Mouse (Mus musculus) stomach, embryonic 14.5 days (tissue): ENCODE measurements at regions not wholly inside any gene's neighbourhood (a gene's known extent, or its start where the extent isn't known, plus 50 kb on each side); places are given as distances from the start of the nearest gene placed in this dataset.
A peak's percentile ranks its signal among the peaks of the same experiment; 100 is the strongest.
"Not testable (repeated sequence)": the region's sequence is repeated elsewhere in the genome, so short reads cannot be mapped to it uniquely, and the experiment has no call there.

Source experiments
- ATAC-seq: fragments of 200-750 bp; cut with Nextera tagmentation; 2 replicates; pipeline ENCODE4 v1.8.0; 2017; ENCODE audit warnings: low read depth, moderate TSS enrichment; ENCODE audit not compliant: insufficient number of reproducible peaks, insufficient read depth, low FRiP score
- H3K27ac ChIP-seq: fragments of 300-500 bp; sonication (generic); 2 replicates; pipeline ENCODE4 v1.5.1; 2014; ENCODE audit warnings: mild to moderate bottlenecking, low read length, moderate library complexity, mixed read lengths
- H3K27me3 ChIP-seq: fragments of 300-500 bp; sonication (generic); 2 replicates; pipeline ENCODE4 v1.6.1; 2014; ENCODE audit warnings: low read length, control low read depth, mixed read lengths; ENCODE audit not compliant: control insufficient read depth, insufficient read depth
- H3K36me3 ChIP-seq: fragments of 300-500 bp; sonication (generic); 2 replicates; pipeline ENCODE4 v1.6.1; 2014; ENCODE audit warnings: mild to moderate bottlenecking, control low read depth, low read length, moderate library complexity, mixed read lengths; ENCODE audit not compliant: control insufficient read depth, insufficient read depth
- H3K4me1 ChIP-seq: fragments of 300-500 bp; sonication (generic); 2 replicates; pipeline ENCODE4 v1.6.1; 2014; ENCODE audit warnings: low read length, control low read depth, mixed read lengths; ENCODE audit not compliant: control insufficient read depth, insufficient read depth
- H3K4me2 ChIP-seq: fragments of 300-500 bp; sonication (generic); replicated peaks from 2 replicates; pipeline ENCODE4 v1.6.1; 2014; ENCODE audit warnings: low read depth, low read length, control low read depth
- H3K4me3 ChIP-seq: fragments of 300-500 bp; sonication (generic); 2 replicates; pipeline ENCODE4 v1.5.1; 2014; ENCODE audit warnings: low read depth, low read length, control low read depth
- H3K9ac ChIP-seq: fragments of 300-500 bp; sonication (generic); replicated peaks from 2 replicates; pipeline ENCODE4 v1.6.1; 2014; ENCODE audit warnings: low read depth, mild to moderate bottlenecking, control low read depth, low read length, moderate library complexity, mixed read lengths
- H3K9me3 ChIP-seq: fragments of 300-500 bp; sonication (generic); 2 replicates; pipeline ENCODE4 v1.6.1; 2016; ENCODE audit warnings: low read depth, low read length, control low read depth; ENCODE audit not compliant: control insufficient read depth
- WGBS: fragments of 180-500 bp; shearing (Covaris S2); extraction: QIAGEN DNeasy Blood & Tissue Kit; methylation state at CpG from one replicate; pipeline ENCODE4 v1.1.7; 2014; 5-methylcytosine and 5-hydroxymethylcytosine counted together

- Histone ChIP-seq H3K4me2 (no peak overlapping the region), H3K27me3 (no peaks in the 10 kb centered on the region), H3K27ac (no peak overlapping the region), H3K4me1 (no peaks in the 10 kb centered on the region), H3K4me3 (no peak overlapping the region), H3K36me3 (no peaks in the 10 kb centered on the region), H3K9ac (no peak overlapping the region), H3K9me3 (no peaks in the 10 kb centered on the region)
- no peak for ATAC-seq
- WGBS, result 80% methylated on average over 7 of the region's 7 CpGs
These were observed 59.6 kb downstream of the Fasl start for GRCm38 (mm10) chr1:161728546-161729206.

GRCm38 (mm10) chr1:161727357-161727756 is 60.9 kb downstream of the Fasl start:
- not testable (repeated sequence) for H3K36me3 ChIP-seq, H3K9ac ChIP-seq, H3K9me3 ChIP-seq, H3K4me1 ChIP-seq, H3K4me3 ChIP-seq, H3K27me3 ChIP-seq, H3K4me2 ChIP-seq, H3K27ac ChIP-seq
- WGBS, result 84% methylated on average over 11 of the region's 27 CpGs
- 0 out of 2 replicates have a peak, but pooled peaks have one; percentile 49 for ATAC-seq

GRCm38 (mm10) chr1:161726098-161726497 is 62.2 kb downstream of the Fasl start:
- not testable (repeated sequence) for H3K4me3 ChIP-seq, H3K36me3 ChIP-seq, H3K9ac ChIP-seq, H3K4me1 ChIP-seq, H3K27me3 ChIP-seq, H3K9me3 ChIP-seq, H3K27ac ChIP-seq, H3K4me2 ChIP-seq, ATAC-seq
- 100% methylated on average over 1 of the region's 10 CpGs for WGBS

- no peak overlapping the region for H3K4me2 ChIP-seq
- no peak overlapping the region for H3K9ac ChIP-seq
- WGBS, result 66% methylated on average over 3 of the region's 3 CpGs
- no peak overlapping the region for H3K4me3 ChIP-seq
- no peaks in the 10 kb centered on the region for H3K36me3 ChIP-seq
- H3K4me1 ChIP-seq, result peaks cover 6% of the 10 kb centered on the region
- no peaks in the 10 kb centered on the region for H3K9me3 ChIP-seq
- no peaks in the 10 kb centered on the region for H3K27me3 ChIP-seq
- ATAC-seq, result no peak
- no peak overlapping the region for H3K27ac ChIP-seq
These were observed 68.4 kb downstream of the Fasl start for GRCm38 (mm10) chr1:161719876-161720275.

GRCm38 (mm10) chr1:161718254-161718653 is 70.0 kb downstream of the Fasl start:
- H3K36me3 ChIP-seq, result no peaks in the 10 kb centered on the region

GRCm38 (mm10) chr1:161712918-161713317 is 75.4 kb downstream of the Fasl start:
- Histone ChIP-seq H3K4me3 (no peak overlapping the region), H3K4me2 (0 out of 2 replicates have a peak overlapping the region, but pooled peaks have one; percentile 17), H3K36me3 (no peaks in the 10 kb centered on the region), H3K4me1 (peaks cover 10% of the 10 kb centered on the region; the same call in 1 of the 2 replicates), H3K9me3 (no peaks in the 10 kb centered on the region), H3K9ac (no peak overlapping the region), H3K27ac (no peak overlapping the region), H3K27me3 (no peaks in the 10 kb centered on the region)
- WGBS, result 40% methylated on average over 10 of the region's 10 CpGs
- 0 out of 2 replicates have a peak, but pooled peaks have one; percentile 28 for ATAC-seq

More at GRCm38 (mm10) chr1:161718254-161718653, 70.0 kb downstream of the Fasl start:
- no peak overlapping the region for H3K9ac ChIP-seq
- no peaks in the 10 kb centered on the region for H3K9me3 ChIP-seq
- H3K27me3 ChIP-seq, result no peaks in the 10 kb centered on the region
- WGBS, result 8% methylated on average over 5 of the region's 5 CpGs
- H3K4me1 ChIP-seq, result peaks cover 6% of the 10 kb centered on the region
- H3K4me2 ChIP-seq, result no peak overlapping the region
- no peak overlapping the region for H3K4me3 ChIP-seq
- no peak overlapping the region for H3K27ac ChIP-seq
- peak; percentile 79; the same call in 1 of the 2 replicates for ATAC-seq

GRCm38 (mm10) chr1:161712283-161712682 is 76.0 kb downstream of the Fasl start:
- Histone ChIP-seq H3K27me3 (no peaks in the 10 kb centered on the region), H3K4me1 (0 out of 2 replicates have a peak, but pooled peaks cover 6% of the 10 kb centered on the region), H3K9ac (no peak overlapping the region), H3K27ac (no peak overlapping the region), H3K4me3 (no peak overlapping the region), H3K9me3 (no peaks in the 10 kb centered on the region), H3K36me3 (no peaks in the 10 kb centered on the region), H3K4me2 (no peak overlapping the region)
- WGBS, result 15% methylated on average over 3 of the region's 3 CpGs
- ATAC-seq, result no peak

- Histone ChIP-seq H3K9ac (no peak overlapping the region), H3K4me1 (no peaks in the 10 kb centered on the region), H3K4me3 (no peak overlapping the region), H3K27me3 (no peaks in the 10 kb centered on the region), H3K36me3 (no peaks in the 10 kb centered on the region), H3K27ac (no peak overlapping the region), H3K4me2 (no peak overlapping the region), H3K9me3 (no peaks in the 10 kb centered on the region)
- WGBS, result 82% methylated on average over 3 of the region's 3 CpGs
- ATAC-seq, result no peak
These were observed 81.2 kb downstream of the Fasl start for GRCm38 (mm10) chr1:161707049-161707448.

GRCm38 (mm10) chr1:161704961-161705360 is 83.3 kb downstream of the Fasl start:
- Histone ChIP-seq H3K27me3 (no peaks in the 10 kb centered on the region), H3K27ac (no peak overlapping the region), H3K9ac (no peak overlapping the region), H3K4me2 (no peak overlapping the region), H3K36me3 (no peaks in the 10 kb centered on the region), H3K9me3 (no peaks in the 10 kb centered on the region), H3K4me3 (no peak overlapping the region), H3K4me1 (no peaks in the 10 kb centered on the region)
- WGBS, result 72% methylated on average over 3 of the region's 3 CpGs
- ATAC-seq, result no peak
